15 mouse cellular contexts compared by ENCODE assay signal in genomic region chr15:102207351-102207750, GRCm38 (mm10). TPM values are rescaled to one million over a fixed set of nuclear protein-coding genes. Genes with fewer than 3 reads are reported as not detected.
A peak's percentile ranks its signal among the peaks of the same experiment; 100 is the strongest.
DNase-seq lines count a peak whose midpoint lies in the region; ATAC-seq and TF ChIP-seq lines count a peak whose summit lies in the region.
"Had no signal": no experiment of that assay in that cellular context is flagged by ENCODE, and none has a peak within 500 bp of the region (broad histone marks: within the 10 kb centered on the region; RNA-seq: fewer than 3 reads in every experiment).

No protein-coding gene starts in this region.

- no peaks in the 10 kb centered on the region for H3K9me3 ChIP-seq in forebrain, embryonic 12.5 days
- no peaks in the 10 kb centered on the region for H3K9me3 ChIP-seq in forebrain, embryonic 16.5 days (ENCODE audit: control insufficient read depth, low read length)
- no peaks in the 10 kb centered on the region for H3K9me3 ChIP-seq in midbrain, embryonic 13.5 days
- H3K9me3 ChIP-seq in midbrain, postnatal 0 days (ENCODE audit: low read length) = no peaks in the 10 kb centered on the region
- no peaks in the 10 kb centered on the region for H3K9me3 ChIP-seq in neural tube, embryonic 14.5 days (ENCODE audit: control insufficient read depth, low read length)
- H3K9me3 ChIP-seq in heart, embryonic 11.5 days (replicated peaks; ENCODE audit: control insufficient read depth, low read length) = no peaks in the 10 kb centered on the region
- H3K9me3 ChIP-seq: G1E; megakaryocyte, embryonic 14.5 days had no signal

- H3K27ac ChIP-seq in forebrain, embryonic 12.5 days = no peak overlapping the region
- no peak overlapping the region for H3K27ac ChIP-seq in forebrain, embryonic 16.5 days (ENCODE audit: low read length)
- no peak overlapping the region for H3K27ac ChIP-seq in midbrain, embryonic 13.5 days
- no peak overlapping the region for H3K27ac ChIP-seq in midbrain, postnatal 0 days (ENCODE audit: low read depth, low read length)
- no peak overlapping the region for H3K27ac ChIP-seq in neural tube, embryonic 14.5 days (ENCODE audit: low read depth, low read length)
- no peak overlapping the region for H3K27ac ChIP-seq in heart, embryonic 11.5 days (ENCODE audit: low read depth, low read length)

- no peak overlapping the region for H3K4me3 ChIP-seq in forebrain, embryonic 12.5 days (replicated peaks)
- no peak overlapping the region for H3K4me3 ChIP-seq in forebrain, embryonic 16.5 days (replicated peaks; ENCODE audit: low read length)
- H3K4me3 ChIP-seq in midbrain, embryonic 13.5 days (replicated peaks) = no peak overlapping the region
- H3K4me3 ChIP-seq in midbrain, postnatal 0 days (ENCODE audit: low read depth, low read length) = no peak overlapping the region
- no peak overlapping the region for H3K4me3 ChIP-seq in neural tube, embryonic 14.5 days (ENCODE audit: low read depth, low read length)
- H3K4me3 ChIP-seq in heart, embryonic 11.5 days (ENCODE audit: low read depth, low read length) = no peak overlapping the region

- DNase-seq in midbrain, postnatal 0 days (ENCODE audit: low spot score) = no peak
- peak; percentile 57 for DNase-seq in kidney, adult 11 months
- no peak for DNase-seq in ovary, postnatal 14 days (ENCODE audit: low spot score)
- DNase-seq: cerebellum, adult 18-20 months; gastrocnemius, postnatal 10 days; lung, embryonic 14.5 days had no signal

- ATAC-seq in forebrain, embryonic 12.5 days (ENCODE audit: low FRiP score) = no peak
- ATAC-seq in forebrain, embryonic 16.5 days = no peak
- no peak for ATAC-seq in midbrain, embryonic 13.5 days
- no peak for ATAC-seq in midbrain, postnatal 0 days (ENCODE audit: low FRiP score)
- no peak for ATAC-seq in neural tube, embryonic 14.5 days (ENCODE audit: low read depth)
- ATAC-seq in heart, embryonic 11.5 days (replicated peaks; ENCODE audit: insufficient number of reproducible peaks, low FRiP score, low TSS enrichment) = no peak
- ATAC-seq: intestine, embryonic 16.5 days had no signal

- H3K9ac ChIP-seq in forebrain, embryonic 12.5 days = peak overlapping the region; percentile 7; the same call in 1 of the 2 replicates
- H3K9ac ChIP-seq in forebrain, embryonic 16.5 days (replicated peaks; ENCODE audit: low read depth, low read length) = no peak overlapping the region
- H3K9ac ChIP-seq in midbrain, embryonic 13.5 days (replicated peaks) = 0 out of 2 replicates have a peak overlapping the region, but pooled peaks have one; percentile 4
- H3K9ac ChIP-seq in midbrain, postnatal 0 days (replicated peaks; ENCODE audit: low read length, poor library complexity, severe bottlenecking) = no peak overlapping the region
- peak overlapping the region; percentile 16; the same call in 1 of the 2 replicates for H3K9ac ChIP-seq in neural tube, embryonic 14.5 days (replicated peaks; ENCODE audit: low read depth, low read length)
- no peak overlapping the region for H3K9ac ChIP-seq in heart, embryonic 11.5 days (ENCODE audit: low read depth, low read length)
- H3K9ac ChIP-seq: lung, embryonic 14.5 days had no signal

- WGBS in forebrain, embryonic 12.5 days = 91% methylated on average over 3 of the region's 3 CpGs
- WGBS in forebrain, embryonic 16.5 days = 71% methylated on average over 3 of the region's 3 CpGs
- WGBS in midbrain, embryonic 13.5 days = 84% methylated on average over 3 of the region's 3 CpGs
- 82% methylated on average over 3 of the region's 3 CpGs for WGBS in midbrain, postnatal 0 days
- 80% methylated on average over 3 of the region's 3 CpGs for WGBS in neural tube, embryonic 14.5 days
- 81% methylated on average over 3 of the region's 3 CpGs for WGBS in heart, embryonic 11.5 days (ENCODE audit: insufficient replicate concordance)

- no peak for TF ChIP-seq CTCF in midbrain, postnatal 0 days (IDR thresholded peaks at IDR 0.05)

- peaks cover 38% of the 10 kb centered on the region for H3K4me1 ChIP-seq in forebrain, embryonic 12.5 days
- peaks cover 37% of the 10 kb centered on the region for H3K4me1 ChIP-seq in forebrain, embryonic 16.5 days (replicated peaks; ENCODE audit: control insufficient read depth, insufficient read depth, low read length)
- H3K4me1 ChIP-seq in midbrain, embryonic 13.5 days (replicated peaks) = peaks cover 43% of the 10 kb centered on the region
- peaks cover 13% of the 10 kb centered on the region; the same call in 1 of the 2 replicates for H3K4me1 ChIP-seq in midbrain, postnatal 0 days (ENCODE audit: insufficient read depth, low read length)
- H3K4me1 ChIP-seq in neural tube, embryonic 14.5 days (ENCODE audit: control insufficient read depth, insufficient read depth, low read length) = peaks cover 40% of the 10 kb centered on the region
- H3K4me1 ChIP-seq in heart, embryonic 11.5 days (ENCODE audit: control insufficient read depth, insufficient read depth, low read length) = peaks cover 20% of the 10 kb centered on the region

- no peak overlapping the region for H3K4me2 ChIP-seq in forebrain, embryonic 12.5 days
- H3K4me2 ChIP-seq in forebrain, embryonic 16.5 days (ENCODE audit: low read length) = no peak overlapping the region
- no peak overlapping the region for H3K4me2 ChIP-seq in midbrain, embryonic 13.5 days (replicated peaks)
- H3K4me2 ChIP-seq in midbrain, postnatal 0 days (ENCODE audit: low read depth, low read length, poor library complexity, severe bottlenecking) = no peak overlapping the region
- H3K4me2 ChIP-seq in neural tube, embryonic 14.5 days (ENCODE audit: low read depth, low read length) = no peak overlapping the region
- H3K4me2 ChIP-seq in heart, embryonic 11.5 days = no peak overlapping the region
- H3K4me2 ChIP-seq: lung, embryonic 14.5 days had no signal

- H3K36me3 ChIP-seq in forebrain, embryonic 12.5 days (replicated peaks) = peaks cover 64% of the 10 kb centered on the region
- peaks cover 23% of the 10 kb centered on the region for H3K36me3 ChIP-seq in forebrain, embryonic 16.5 days (ENCODE audit: control insufficient read depth, insufficient read depth)
- peaks cover 60% of the 10 kb centered on the region for H3K36me3 ChIP-seq in midbrain, embryonic 13.5 days
- peaks cover 33% of the 10 kb centered on the region for H3K36me3 ChIP-seq in midbrain, postnatal 0 days (ENCODE audit: insufficient read depth, low read length)
- peaks cover 26% of the 10 kb centered on the region for H3K36me3 ChIP-seq in neural tube, embryonic 14.5 days (ENCODE audit: control insufficient read depth, insufficient read depth, low read length)
- peaks cover 18% of the 10 kb centered on the region for H3K36me3 ChIP-seq in heart, embryonic 11.5 days (ENCODE audit: control insufficient read depth, insufficient read depth, low read length)

- H3K27me3 ChIP-seq in forebrain, embryonic 12.5 days = no peaks in the 10 kb centered on the region
- no peaks in the 10 kb centered on the region for H3K27me3 ChIP-seq in forebrain, embryonic 16.5 days (replicated peaks; ENCODE audit: control insufficient read depth, insufficient read depth, low read length)
- no peaks in the 10 kb centered on the region for H3K27me3 ChIP-seq in midbrain, embryonic 13.5 days
- H3K27me3 ChIP-seq in midbrain, postnatal 0 days (ENCODE audit: insufficient read depth, low read length) = no peaks in the 10 kb centered on the region
- no peaks in the 10 kb centered on the region for H3K27me3 ChIP-seq in neural tube, embryonic 14.5 days (ENCODE audit: control insufficient read depth, insufficient read depth, low read length)
- H3K27me3 ChIP-seq in heart, embryonic 11.5 days (ENCODE audit: control insufficient read depth, insufficient read depth, low read length) = no peaks in the 10 kb centered on the region
- H3K27me3 ChIP-seq: megakaryocyte, embryonic 14.5 days had no signal

RNA-seq across cellular contexts. Expression of gene Csad, which starts 2.8 kb away (rescaled TPM):
- polyA plus RNA-seq in forebrain, embryonic 12.5 days (2016; fragmentation: Nextera tagmentation; extraction: Ambion mirVana) = 46.2 and 51.8 TPM in 2 replicates
- 37.8 and 39.6 TPM in 2 replicates for polyA plus RNA-seq in forebrain, embryonic 16.5 days (2015; fragmentation: Nextera tagmentation; extraction: Ambion mirVana)
- 37.9 and 40.2 TPM in 2 replicates for polyA plus RNA-seq in midbrain, embryonic 13.5 days (2015; fragmentation: Nextera tagmentation; extraction: Ambion mirVana)
- 30.3 and 47.5 TPM in 2 replicates for total RNA-seq in midbrain, postnatal 0 days (2014; rRNA removed)
- 32.8 and 34.6 TPM in 2 replicates for polyA plus RNA-seq in midbrain, postnatal 0 days (2015; fragmentation: Nextera tagmentation; extraction: Ambion mirVana)
- 28.7 and 36.5 TPM in 2 replicates for polyA plus RNA-seq in neural tube, embryonic 14.5 days (2014; fragmentation: Nextera tagmentation; extraction: Ambion mirVana)
- polyA plus RNA-seq in heart, embryonic 11.5 days (2014; fragmentation: Nextera tagmentation; extraction: Ambion mirVana) = 31.3 and 33.4 TPM in 2 replicates

RNA-seq across cellular contexts. Expression of gene Zfp740, which starts 4.3 kb away (rescaled TPM):
- 127 and 132 TPM in 2 replicates for polyA plus RNA-seq in forebrain, embryonic 12.5 days (2016; fragmentation: Nextera tagmentation; extraction: Ambion mirVana)
- 84.6 and 93.4 TPM in 2 replicates for polyA plus RNA-seq in forebrain, embryonic 16.5 days (2015; fragmentation: Nextera tagmentation; extraction: Ambion mirVana)
- polyA plus RNA-seq in midbrain, embryonic 13.5 days (2015; fragmentation: Nextera tagmentation; extraction: Ambion mirVana) = 81.1 and 83.0 TPM in 2 replicates
- 42.9 and 57.7 TPM in 2 replicates for total RNA-seq in midbrain, postnatal 0 days (2014; rRNA removed)
- 25.1 and 27.6 TPM in 2 replicates for polyA plus RNA-seq in midbrain, postnatal 0 days (2015; fragmentation: Nextera tagmentation; extraction: Ambion mirVana)
- 38.2 and 52.9 TPM in 2 replicates for polyA plus RNA-seq in neural tube, embryonic 14.5 days (2014; fragmentation: Nextera tagmentation; extraction: Ambion mirVana)
- 25.8 and 31.2 TPM in 2 replicates for polyA plus RNA-seq in heart, embryonic 11.5 days (2014; fragmentation: Nextera tagmentation; extraction: Ambion mirVana)

RNA-seq across cellular contexts. Expression of gene Itgb7, which starts 24.4 kb away (rescaled TPM):
- polyA plus RNA-seq in forebrain, embryonic 12.5 days (2016; fragmentation: Nextera tagmentation; extraction: Ambion mirVana) = 0.65 and 0.88 TPM in 2 replicates
- 0.73 and 1.0 TPM in 2 replicates for polyA plus RNA-seq in forebrain, embryonic 16.5 days (2015; fragmentation: Nextera tagmentation; extraction: Ambion mirVana)
- 0.71 and 0.82 TPM in 2 replicates for polyA plus RNA-seq in midbrain, embryonic 13.5 days (2015; fragmentation: Nextera tagmentation; extraction: Ambion mirVana)
- total RNA-seq in midbrain, postnatal 0 days (2014; rRNA removed) = 0.88 and 1.5 TPM in 2 replicates
- polyA plus RNA-seq in midbrain, postnatal 0 days (2015; fragmentation: Nextera tagmentation; extraction: Ambion mirVana) = 1.1 and 1.2 TPM in 2 replicates
- 0.55 and 1.6 TPM in 2 replicates for polyA plus RNA-seq in neural tube, embryonic 14.5 days (2014; fragmentation: Nextera tagmentation; extraction: Ambion mirVana)
- polyA plus RNA-seq in heart, embryonic 11.5 days (2014; fragmentation: Nextera tagmentation; extraction: Ambion mirVana) = 0.94 and 1.2 TPM in 2 replicates

RNA-seq across cellular contexts. Expression of gene Rarg, which starts 50.0 kb away (rescaled TPM):
- polyA plus RNA-seq in forebrain, embryonic 12.5 days (2016; fragmentation: Nextera tagmentation; extraction: Ambion mirVana) = 13.1 and 16.7 TPM in 2 replicates
- 6.4 and 8.0 TPM in 2 replicates for polyA plus RNA-seq in forebrain, embryonic 16.5 days (2015; fragmentation: Nextera tagmentation; extraction: Ambion mirVana)
- 2.7 and 3.4 TPM in 2 replicates for polyA plus RNA-seq in midbrain, embryonic 13.5 days (2015; fragmentation: Nextera tagmentation; extraction: Ambion mirVana)
- total RNA-seq in midbrain, postnatal 0 days (2014; rRNA removed) = 4.4 and 12.6 TPM in 2 replicates
- polyA plus RNA-seq in midbrain, postnatal 0 days (2015; fragmentation: Nextera tagmentation; extraction: Ambion mirVana) = 3.9 and 4.2 TPM in 2 replicates
- 4.3 and 6.9 TPM in 2 replicates for polyA plus RNA-seq in neural tube, embryonic 14.5 days (2014; fragmentation: Nextera tagmentation; extraction: Ambion mirVana)
- 11.2 and 13.4 TPM in 2 replicates for polyA plus RNA-seq in heart, embryonic 11.5 days (2014; fragmentation: Nextera tagmentation; extraction: Ambion mirVana)

RNA-seq across cellular contexts. Expression of gene Soat2, which starts 57.0 kb away (rescaled TPM):
- polyA plus RNA-seq in forebrain, embryonic 12.5 days (2016; fragmentation: Nextera tagmentation; extraction: Ambion mirVana) = 0.08 TPM in 1 of 2 replicates, not detected in the other
- polyA plus RNA-seq in forebrain, embryonic 16.5 days (2015; fragmentation: Nextera tagmentation; extraction: Ambion mirVana) = not detected in 2 replicates
- polyA plus RNA-seq in midbrain, embryonic 13.5 days (2015; fragmentation: Nextera tagmentation; extraction: Ambion mirVana) = not detected in 2 replicates
- total RNA-seq in midbrain, postnatal 0 days (2014; rRNA removed) = 0.61 TPM in 1 of 2 replicates, not detected in the other
- 0.06 and 0.12 TPM in 2 replicates for polyA plus RNA-seq in midbrain, postnatal 0 days (2015; fragmentation: Nextera tagmentation; extraction: Ambion mirVana)
- not detected in 2 replicates for polyA plus RNA-seq in neural tube, embryonic 14.5 days (2014; fragmentation: Nextera tagmentation; extraction: Ambion mirVana)
- polyA plus RNA-seq in heart, embryonic 11.5 days (2014; fragmentation: Nextera tagmentation; extraction: Ambion mirVana) = 0.76 and 2.3 TPM in 2 replicates
- total RNA-seq: layer of hippocampus, postnatal 25 days had no signal

Comparison
In these comparisons a context has a peak if more than half of its experiments do, and no peak if none do; other contexts are left out.
1. H3K9ac ChIP-seq: peak in forebrain, embryonic 12.5 days (single experiment), midbrain, embryonic 13.5 days (single experiment) and neural tube, embryonic 14.5 days (single experiment); none in forebrain, embryonic 16.5 days (single experiment), midbrain, postnatal 0 days (single experiment) and heart, embryonic 11.5 days (single experiment).